Mouse (Mus musculus): Measurements from ENCODE around the gene Rps26.

Gene Rps26

DNA sequence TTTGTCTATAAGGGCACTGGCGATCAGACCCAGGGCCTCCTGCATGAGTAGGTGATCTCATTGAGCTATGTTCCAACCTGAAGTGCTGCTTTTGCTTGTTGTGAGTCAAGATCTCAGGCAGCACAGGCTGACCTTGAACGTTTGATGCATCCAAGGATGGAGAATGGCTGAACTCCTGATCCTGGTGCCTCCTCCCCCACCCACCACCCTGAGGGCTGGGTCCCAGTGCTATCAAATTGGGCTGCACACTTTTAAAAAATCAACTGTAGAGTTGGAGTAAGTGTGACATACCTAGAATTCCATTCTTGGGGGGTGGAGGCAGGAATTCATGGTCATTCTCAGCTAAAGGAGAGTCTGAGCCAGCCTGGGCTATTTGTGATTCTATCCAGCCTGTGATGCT lies 20.1 kb downstream of the Rps26 start:
- no peak for DNase-seq (ENCODE audit: low spot score)

DNA sequence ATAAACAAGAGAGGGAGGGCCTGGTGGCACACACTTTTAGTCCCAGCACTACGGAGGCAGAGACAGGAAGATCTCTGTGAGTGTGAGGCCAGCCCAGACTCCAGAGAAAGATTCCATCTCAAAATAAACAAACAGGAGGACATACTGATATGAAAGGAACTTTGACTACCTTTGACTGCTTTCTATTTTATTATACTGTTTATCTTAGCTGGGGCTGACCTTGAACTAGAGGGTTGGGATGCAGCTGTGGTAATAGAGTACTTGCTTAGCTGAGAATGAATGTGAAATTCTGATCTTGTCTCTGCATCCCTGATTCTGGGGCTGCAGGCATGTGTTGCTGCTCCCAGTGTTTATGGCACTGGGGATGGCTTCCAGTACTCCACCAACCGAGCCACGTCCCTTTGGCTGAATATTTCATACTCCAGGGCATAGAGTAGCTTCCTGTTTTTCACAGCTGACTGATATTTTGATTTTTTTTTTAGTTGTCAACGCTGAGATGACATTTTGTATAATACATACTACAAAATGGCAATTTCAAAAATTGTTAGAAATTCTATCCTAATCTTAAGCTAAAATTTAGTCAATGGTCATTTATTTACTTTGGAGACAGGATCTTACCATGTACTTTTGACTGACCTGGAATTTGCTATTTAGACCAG lies 23.9 kb downstream of the Rps26 start:
- no peak for DNase-seq (ENCODE audit: low spot score)

DNA sequence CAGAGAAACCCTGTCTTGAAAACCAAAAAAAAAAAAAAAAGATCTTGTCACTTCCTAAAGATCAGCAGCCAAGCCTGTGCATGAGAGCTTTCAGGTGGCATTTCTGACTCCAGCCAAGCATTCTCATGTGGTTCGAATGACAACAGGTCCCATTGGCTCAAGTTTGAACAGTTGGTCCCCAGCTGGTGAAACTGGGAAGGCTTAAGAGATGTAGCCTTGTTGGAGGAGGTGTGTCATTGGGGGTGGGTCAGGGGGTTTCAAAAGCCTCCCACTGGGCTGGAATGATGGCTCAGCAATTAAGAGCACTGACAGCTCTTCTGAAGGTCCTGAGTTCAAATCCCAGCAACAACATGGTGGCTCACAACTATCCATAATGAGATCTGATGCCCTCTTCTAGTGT lies 25.0 kb downstream of the Rps26 start:
- no peak for DNase-seq (ENCODE audit: low spot score)

DNA sequence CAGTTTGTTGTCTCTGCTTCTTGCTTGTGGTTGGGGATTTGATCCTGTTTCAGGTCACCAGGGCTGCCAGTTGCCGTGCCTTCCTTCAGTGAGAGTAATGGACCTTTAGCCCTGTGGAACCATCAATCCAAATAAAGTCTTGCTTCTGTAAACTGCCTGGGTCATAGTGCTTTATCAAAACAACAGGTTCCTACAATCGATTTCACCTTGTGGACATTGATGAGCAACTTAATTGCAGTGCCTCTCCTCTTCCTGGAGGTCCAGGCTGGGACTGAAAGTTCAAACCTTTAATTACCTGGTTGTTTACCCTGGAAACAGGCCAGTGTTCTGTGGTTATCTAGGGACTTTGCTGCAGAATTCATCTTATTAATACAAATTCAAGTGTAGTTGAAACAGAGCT lies 28.1 kb downstream of the Rps26 start:
- DNase-seq (ENCODE audit: low spot score): no peak

DNA sequence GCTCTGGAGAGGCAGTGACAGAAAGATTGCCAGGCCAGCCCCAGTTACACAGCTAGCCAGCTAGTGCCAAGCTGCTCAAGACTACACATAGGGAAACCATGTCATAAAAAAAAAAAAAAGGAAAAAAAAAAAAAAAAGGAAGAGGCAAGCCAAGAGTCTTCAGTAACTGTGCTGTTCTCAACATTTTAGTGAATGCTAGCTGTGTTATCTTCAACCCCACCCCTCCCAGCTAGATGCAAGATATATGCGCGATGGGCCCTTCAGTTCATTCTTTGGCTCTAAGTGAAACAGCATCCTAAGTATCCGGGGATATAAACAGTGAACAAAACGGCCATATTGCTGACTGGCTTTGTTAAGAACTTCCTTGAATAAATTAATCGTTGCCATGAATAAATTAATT lies 33.8 kb downstream of the Rps26 start:
- DNase-seq (ENCODE audit: low spot score): no peak

DNA sequence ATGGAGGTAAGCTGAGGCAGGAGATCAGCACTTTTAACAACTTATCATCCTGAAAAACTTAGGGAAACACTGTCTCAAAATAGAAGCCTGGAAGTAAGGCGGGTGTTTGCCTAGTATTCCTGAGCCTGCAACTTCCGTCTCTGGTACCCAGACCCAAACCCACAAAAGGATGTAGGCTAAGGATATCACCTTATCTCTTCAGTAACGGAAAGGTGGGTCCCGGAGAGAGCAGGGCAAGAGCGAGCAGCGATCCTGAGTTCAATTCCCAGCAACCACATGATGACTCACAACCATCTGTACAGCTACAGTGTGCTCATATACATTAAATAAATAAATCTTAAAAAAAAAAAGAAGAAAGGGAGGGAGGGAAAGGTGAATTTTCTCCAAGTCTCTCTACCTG lies 35.1 kb downstream of the Rps26 start:
- DNase-seq (ENCODE audit: low spot score): no peak

DNA sequence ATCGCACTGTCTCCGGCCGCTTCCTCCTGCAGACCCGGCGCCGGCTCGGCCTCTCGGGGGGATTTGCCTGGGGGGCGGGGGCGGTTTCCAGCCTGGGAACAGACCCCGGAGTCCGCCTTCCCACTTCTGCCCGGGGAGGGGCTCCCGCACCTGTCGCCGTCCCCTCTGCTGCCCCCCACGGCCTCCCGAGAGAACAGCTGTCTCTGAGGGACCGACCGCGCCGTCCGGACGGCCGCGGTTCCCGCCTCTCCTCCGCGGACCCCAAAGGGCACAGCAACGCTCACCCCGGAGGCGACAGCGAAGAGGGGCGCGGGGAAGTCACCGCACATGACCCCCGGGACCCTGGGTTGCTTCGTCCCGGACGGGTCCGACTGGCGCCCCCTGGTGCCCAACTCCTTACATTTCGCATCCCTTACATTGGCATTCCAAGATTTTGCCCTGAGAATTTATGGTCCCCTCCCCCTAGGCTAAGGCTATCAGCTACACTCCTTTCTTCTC lies 36.3 kb downstream of the Rps26 start:
- no peak for DNase-seq (ENCODE audit: low spot score)

DNA sequence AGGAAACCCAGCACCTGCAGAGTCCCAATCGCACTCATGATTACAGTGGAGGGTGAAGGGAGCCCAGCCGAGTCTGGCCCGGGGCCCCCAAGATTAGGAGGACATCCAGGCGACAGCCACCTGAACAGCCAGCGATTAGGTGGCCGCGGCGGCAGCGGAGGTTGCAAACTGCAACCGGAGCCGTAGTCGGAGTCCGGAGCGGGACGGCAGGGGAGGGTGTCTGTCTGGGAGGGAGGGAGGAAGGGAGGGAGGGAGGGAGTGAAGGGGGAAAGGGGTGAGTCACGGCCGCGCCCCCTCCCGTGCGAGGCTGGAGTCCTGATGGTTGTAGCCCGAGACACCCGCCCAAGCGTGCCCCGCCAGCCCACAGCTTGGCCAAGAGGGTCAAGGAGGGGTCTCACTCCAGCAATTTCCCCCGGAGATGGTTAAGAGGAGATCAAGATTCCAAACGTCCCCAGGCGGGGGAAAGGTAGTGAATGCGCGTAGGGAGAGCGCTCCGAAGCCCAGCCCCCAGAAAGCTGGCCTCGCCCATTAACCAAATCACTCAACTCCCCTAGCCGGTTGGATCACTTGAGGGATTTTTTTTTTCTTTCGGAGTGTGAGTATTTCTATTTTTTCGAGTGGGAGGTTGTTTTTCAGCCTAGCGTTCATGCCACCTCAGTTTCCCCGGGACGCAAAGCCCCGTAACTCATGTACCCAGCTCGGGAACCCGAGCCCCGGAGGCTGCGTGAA lies 36.9 kb downstream of the Rps26 start, which contains the start of gene Erbb3:
Erbb3 (minus strand) TSS at position 189 of the 729 bp plus-strand sequence.
- no peak for DNase-seq (ENCODE audit: low spot score)

DNA sequence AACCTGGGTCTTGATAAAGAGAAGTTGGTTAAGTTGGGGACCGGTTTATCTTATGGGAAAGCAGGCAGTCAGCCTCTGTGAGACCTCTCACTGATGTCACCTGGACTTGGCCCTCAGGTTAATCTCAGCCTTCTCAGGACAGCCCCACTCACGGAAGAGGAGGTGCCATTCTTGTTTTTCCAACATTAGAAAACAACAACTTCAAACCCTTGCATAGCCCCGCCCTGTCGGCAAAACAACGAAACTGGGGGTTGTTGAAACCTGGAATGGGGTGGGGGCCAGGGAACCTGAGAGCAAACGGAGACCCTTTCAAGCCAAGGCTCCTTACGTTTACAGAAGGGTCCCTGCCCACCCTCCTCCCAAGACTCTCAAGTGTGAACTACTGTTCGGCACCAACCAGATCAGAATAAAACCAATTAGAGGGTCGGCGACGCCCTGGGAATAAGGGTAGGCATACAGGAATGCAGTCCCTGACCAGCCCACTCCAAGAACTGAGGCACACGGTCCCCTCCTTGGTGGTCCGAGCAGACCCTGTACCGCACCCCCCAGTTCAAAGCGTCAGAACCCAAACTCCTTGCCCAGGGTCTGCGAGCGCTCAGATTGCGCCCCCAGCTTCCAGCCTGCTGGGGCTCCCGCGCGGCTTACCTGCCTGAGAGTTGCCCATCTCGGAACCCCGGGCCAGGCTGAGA lies 37.6 kb downstream of the Rps26 start:
- no peak for DNase-seq (ENCODE audit: low spot score)

DNA sequence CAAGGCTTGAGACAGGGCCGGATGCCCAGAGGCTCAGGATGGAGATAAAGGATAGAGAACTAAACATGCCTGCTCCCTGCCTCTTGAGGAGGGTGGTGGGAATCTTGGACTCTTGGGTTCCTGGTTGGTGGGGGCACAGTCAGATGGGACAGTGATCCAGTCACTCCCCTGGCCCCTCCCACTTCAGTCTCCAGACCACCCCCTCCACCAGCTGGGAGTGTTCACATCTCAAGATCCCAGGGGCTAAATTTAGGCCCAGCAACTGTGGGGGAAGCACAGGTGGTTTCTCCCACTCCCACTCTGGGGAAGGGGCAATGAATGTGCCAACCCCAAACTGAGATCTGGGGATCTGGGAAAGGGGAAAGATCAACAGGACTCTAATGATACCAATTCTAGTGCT lies 38.4 kb downstream of the Rps26 start:
- no peak for DNase-seq (ENCODE audit: low spot score)

DNA sequence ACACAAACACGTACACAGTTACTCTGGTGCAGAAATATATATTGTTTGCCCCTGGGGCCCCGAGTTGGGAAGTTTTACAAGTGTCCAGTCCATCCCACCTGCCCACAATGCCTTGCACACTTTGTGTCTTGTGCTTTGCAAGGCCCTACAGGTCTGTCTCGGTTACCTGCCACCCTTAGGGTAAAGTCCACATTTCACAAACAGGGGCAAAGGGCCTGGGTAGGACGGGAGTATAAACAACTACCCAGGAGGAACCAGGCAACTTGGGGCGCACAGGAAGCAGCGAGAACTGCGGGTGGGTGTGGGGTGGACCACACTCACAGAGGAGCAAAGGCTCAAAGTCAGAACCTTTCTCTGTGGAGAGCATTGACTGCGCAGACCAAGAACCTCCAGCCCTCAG lies 38.9 kb downstream of the Rps26 start:
- no peak for DNase-seq (ENCODE audit: low spot score)

DNA sequence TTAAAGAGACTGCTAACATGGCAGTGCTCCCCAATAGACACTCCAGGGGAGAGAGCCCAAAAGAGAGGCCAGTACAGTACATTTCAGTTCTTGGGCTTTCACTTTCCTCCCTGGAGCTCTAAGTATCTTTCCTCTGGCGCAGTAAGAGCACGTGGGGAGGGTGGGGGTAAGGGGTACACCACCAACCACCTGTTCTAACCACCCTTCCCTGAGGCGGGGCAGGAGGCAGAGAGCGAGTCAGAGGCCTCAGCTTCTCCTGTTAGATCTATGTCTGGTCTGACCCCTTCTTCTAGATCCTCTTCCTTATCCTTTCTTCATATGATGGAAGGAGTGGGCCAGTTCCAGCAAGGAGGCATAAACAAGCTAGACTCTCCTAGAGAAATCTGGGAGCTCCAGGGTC lies 39.4 kb downstream of the Rps26 start:
- no peak for DNase-seq (ENCODE audit: low spot score)

DNA sequence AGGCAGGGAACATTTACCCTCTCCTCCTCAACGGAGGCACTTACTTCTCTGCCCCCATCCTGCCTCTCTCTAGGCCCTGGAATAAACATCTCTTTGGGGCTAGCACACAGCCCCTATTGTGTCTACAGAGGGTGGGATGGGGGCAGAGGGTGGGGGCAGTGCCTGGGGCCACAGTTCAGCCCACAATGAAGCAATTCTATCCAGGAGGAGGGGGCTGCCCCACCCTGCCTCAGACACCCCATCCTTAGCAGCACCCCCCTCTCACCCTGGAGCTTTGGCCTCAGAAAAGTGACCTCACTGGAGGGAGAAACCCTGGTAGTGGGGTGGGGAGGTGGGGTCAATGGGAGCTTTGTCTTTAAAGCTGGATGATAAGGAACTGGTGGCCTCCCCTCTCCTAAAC lies 40.0 kb downstream of the Rps26 start:
- no peak for DNase-seq (ENCODE audit: low spot score)

DNA sequence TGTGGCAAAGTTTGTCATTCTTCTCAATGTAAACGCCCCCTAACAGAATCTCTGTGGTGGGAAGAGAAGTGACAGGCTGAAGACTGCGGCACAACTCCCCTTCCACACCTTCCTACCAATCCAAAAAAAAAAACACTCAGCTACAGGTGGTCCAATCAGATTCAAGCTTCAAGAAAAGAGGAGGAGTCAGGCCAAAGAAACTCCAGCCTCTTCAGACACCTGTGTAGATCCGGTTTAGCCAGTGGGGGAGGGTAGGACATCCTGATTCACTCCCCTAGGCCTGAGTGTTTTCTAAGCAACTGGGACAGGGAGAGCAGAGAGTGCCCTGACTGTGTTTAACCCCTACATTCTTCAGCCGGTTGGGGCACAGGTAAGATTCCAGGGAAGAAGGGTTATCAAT lies 42.2 kb downstream of the Rps26 start:
- DNase-seq (ENCODE audit: low spot score): no peak

DNA sequence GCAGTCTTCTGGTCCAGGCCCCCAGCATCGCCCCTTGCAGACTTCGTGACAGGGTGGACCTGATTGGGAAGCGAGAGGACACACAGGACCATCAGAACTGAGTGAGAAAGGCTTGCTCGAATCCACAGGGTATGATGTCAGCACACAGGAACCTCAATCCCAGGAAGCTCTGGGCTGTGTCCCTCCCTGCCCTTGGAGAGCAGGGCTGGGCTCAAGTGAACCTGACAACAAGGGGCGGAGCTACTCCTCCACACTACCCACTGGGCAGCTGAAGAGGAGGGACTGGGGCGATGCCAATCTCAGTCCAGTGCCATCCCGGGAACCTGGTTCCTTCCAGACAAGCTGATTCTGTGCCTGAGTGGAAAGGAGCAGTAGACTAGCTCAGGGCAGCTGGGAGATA lies 42.9 kb downstream of the Rps26 start:
- DNase-seq (ENCODE audit: low spot score): no peak

DNA sequence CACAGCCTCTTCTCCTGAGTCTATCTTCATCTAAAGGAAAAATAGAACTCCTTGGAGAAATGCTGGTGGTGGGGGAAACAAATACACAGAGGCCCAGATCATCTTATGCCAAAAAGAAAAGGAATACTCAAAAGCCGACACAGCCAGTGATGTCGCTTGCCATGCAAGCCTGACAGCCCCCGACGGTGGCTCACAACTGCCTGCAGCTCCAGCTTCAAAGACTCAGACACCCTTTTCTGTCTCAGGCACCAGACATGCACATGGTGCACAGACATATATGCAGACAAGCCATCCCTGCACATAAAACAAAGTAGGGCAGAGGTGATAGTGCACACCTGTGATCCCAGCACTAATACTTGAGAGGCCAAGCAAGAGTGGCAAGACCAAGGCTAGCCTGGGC lies 46.8 kb downstream of the Rps26 start:
- no peak for DNase-seq (ENCODE audit: low spot score)

DNA sequence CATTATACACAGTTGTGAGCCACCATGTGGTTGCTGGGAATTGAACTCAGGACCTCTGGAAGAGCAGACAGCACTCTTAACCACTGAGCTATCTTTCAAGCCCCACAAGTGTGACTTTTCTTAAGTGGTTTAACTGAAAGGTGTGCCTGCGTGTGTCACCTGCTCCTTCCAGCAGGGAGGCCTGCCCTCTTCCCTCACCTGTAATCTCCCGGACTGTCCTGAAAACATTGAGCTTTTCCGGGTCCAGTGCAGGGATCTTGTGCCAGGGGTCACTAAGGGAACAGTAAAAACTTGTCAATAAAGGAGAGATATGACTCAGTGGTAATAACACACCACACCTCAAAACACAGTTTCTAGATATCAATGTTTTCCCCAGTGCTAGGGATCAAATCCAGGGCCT lies 47.2 kb downstream of the Rps26 start:
- no peak for DNase-seq (ENCODE audit: low spot score)

DNA sequence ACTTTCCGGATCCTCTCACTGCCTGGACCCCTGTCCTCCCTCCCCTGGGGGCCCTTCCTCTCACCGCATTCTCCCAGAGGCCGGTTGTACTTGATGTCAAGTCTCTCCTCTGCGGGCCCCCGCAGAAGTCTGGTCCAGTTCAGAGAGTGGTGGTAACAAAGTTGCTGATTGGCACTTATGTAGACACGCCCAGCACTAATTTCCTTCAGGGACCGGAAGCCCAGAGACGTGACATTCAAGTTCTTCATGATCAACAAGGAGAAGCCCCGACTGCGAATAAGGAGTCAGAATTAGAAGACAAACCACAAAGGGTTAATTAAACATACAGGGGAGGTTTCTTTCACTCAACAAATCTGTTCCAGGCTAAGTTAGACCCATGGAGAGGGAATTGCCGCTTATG lies 48.2 kb downstream of the Rps26 start:
- DNase-seq (ENCODE audit: low spot score): no peak

DNA sequence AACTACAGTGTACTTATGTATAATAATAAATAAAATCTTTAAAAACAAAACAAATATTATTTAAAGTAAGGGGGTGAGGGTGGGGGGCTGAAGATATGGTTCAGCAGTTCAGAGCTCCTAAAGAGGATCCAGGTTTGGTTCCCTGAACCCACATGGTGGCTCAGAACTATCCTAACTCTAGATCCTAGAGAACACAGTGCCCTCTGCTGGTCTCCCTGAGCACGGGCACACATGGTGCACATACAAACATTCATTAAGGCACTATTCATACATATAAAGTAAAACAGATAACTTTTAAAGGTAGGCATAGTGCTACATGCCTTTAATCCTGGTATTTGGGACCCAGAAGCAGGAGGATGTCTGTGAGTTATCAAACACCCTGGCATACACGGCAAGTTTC lies 51.5 kb downstream of the Rps26 start:
- DNase-seq (ENCODE audit: low spot score): no peak

Data from layer of hippocampus, adult 9-10 months (tissue).